Mouse (Mus musculus) liver, adult 2 months (tissue): ENCODE results near the gene Ccdc85c. TPM values are rescaled to one million over a fixed set of nuclear protein-coding genes. Genes with fewer than 3 reads are reported as not detected.
A peak's percentile ranks its signal among the peaks of the same experiment; 100 is the strongest.

Experiments
- DNase-seq: peaks from one replicate; pipeline ENCODE4 v3.0.0-alpha.2; 2011; ENCODE audit warnings: low read depth, low spot score; ENCODE audit errors: extremely low read depth
- H3K27ac ChIP-seq: fragments of 200-500 bp; replicated peaks from 2 replicates; pipeline ENCODE4 v1.5.1; 2012; ENCODE audit warnings: low read depth, mild to moderate bottlenecking, control low read depth, inconsistent platforms, low read length; ENCODE audit not compliant: insufficient read depth
- H3K27me3 ChIP-seq: fragments of 200-500 bp; 2 replicates; pipeline ENCODE4 v1.6.1; 2012; ENCODE audit warnings: mild to moderate bottlenecking, moderate library complexity, low read length, inconsistent platforms; ENCODE audit not compliant: control insufficient read depth, insufficient read depth
- H3K36me3 ChIP-seq: fragments of 200-500 bp; 2 replicates; pipeline ENCODE4 v1.6.1; 2012; ENCODE audit warnings: low read length, inconsistent platforms; ENCODE audit not compliant: control insufficient read depth, insufficient read depth
- H3K4me1 ChIP-seq: fragments of 200-500 bp; 2 replicates; pipeline ENCODE4 v1.6.1; 2011; ENCODE audit warnings: low read length; ENCODE audit not compliant: control insufficient read depth, insufficient read depth
- H3K4me3 ChIP-seq: fragments of 200-500 bp; 2 replicates; pipeline ENCODE4 v1.5.1; 2011; ENCODE audit warnings: low read depth, mild to moderate bottlenecking, control low read depth, low read length, moderate library complexity; ENCODE audit not compliant: insufficient read depth
- H3K79me2 ChIP-seq: fragments of 200-500 bp; 2 replicates; pipeline ENCODE4 v1.6.1; 2012; ENCODE audit warnings: inconsistent platforms, mild to moderate bottlenecking, low read length, moderate library complexity; ENCODE audit not compliant: control insufficient read depth, insufficient read depth
- H3K9ac ChIP-seq: fragments of 200-500 bp; 2 replicates; pipeline ENCODE4 v1.6.1; 2012; ENCODE audit warnings: low read depth, mild to moderate bottlenecking, control low read depth, inconsistent platforms, low read length
- CTCF ChIP-seq: fragments of 200-500 bp; IDR thresholded peaks from 2 replicates; pipeline ENCODE4 v1.5.1; 2011; ENCODE audit warnings: low read depth, low read length, control low read depth
- POLR2A ChIP-seq: fragments of 200-500 bp; IDR thresholded peaks from 2 replicates; pipeline ENCODE4 v1.6.1; 2011; ENCODE audit warnings: low read length, control low read depth; ENCODE audit not compliant: insufficient read depth; ENCODE audit errors: extremely low read depth
- whole genome bisulfite sequencing: fragments of 180-500 bp; shearing (Covaris S2); methylation state at CpG from one replicate; pipeline ENCODE4 v1.1.7; 2018; 5-methylcytosine and 5-hydroxymethylcytosine counted together
- polyA plus RNA-seq: library from polyadenylated mRNA; depleted of rRNA; stranded (reverse); fragments of >200 nt; gene quantifications from 2 replicates; pipeline ENCODE4 v1.2.3, GENCODE M21; 2012
- total RNA-seq: library from RNA; depleted of rRNA; stranded (reverse); fragments of >200 nt; gene quantifications from 2 replicates; pipeline ENCODE4 v1.2.3, GENCODE M21; 2014

The Ccdc85c gene
- total and polyA plus RNA-seq, 2 experiments: 4.1 to 15.2 TPM

DNA sequence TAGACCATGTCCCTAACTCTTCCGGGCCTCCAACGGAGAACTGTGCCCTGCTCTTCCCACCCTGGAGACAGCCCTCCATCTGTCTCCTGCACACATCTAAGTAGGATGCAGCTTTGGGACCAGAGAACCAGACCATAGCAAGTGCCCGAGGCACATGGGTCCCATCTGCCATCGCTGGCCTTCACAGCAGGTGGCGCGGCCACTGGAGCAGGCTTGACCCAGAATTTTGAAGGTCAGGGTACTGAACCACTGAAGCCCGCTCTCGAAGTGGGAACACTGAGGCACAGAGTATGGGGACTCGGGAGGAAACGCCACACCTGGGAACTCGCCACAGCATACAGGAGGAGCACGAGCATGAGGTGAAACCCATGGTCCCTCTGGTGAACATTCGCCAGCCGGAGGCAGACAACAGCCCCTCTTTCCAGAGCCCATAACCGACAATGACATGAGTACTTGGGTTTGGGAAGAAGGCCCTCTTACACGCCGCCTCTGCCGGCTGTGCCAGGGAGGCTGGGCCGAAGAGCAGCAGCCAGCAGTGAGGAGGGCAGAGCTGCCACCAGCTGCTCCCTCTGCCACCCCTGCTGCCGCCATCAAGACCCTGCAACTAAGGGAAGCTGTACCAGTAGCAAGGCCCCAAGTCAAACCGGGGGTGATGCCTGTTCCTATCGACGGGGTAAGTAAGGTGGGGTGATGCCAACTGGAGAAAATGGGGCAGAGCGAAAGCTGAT lies 15.7 kb downstream of the Ccdc85c start:
- H3K27ac ChIP-seq: no peak overlapping the region
- 92% methylated on average over 24 of the region's 24 CpGs for WGBS
- H3K27me3 ChIP-seq: no peaks in the 10 kb centered on the region
- H3K4me3 ChIP-seq: no peak overlapping the region
- no peak overlapping the region for H3K9ac ChIP-seq
- peaks cover 58% of the 10 kb centered on the region for H3K79me2 ChIP-seq
- TF ChIP-seq POLR2A (no peak), CTCF (no peak)
- peaks cover 20% of the 10 kb centered on the region for H3K4me1 ChIP-seq
- no peaks in the 10 kb centered on the region for H3K36me3 ChIP-seq
- no peak for DNase-seq

DNA sequence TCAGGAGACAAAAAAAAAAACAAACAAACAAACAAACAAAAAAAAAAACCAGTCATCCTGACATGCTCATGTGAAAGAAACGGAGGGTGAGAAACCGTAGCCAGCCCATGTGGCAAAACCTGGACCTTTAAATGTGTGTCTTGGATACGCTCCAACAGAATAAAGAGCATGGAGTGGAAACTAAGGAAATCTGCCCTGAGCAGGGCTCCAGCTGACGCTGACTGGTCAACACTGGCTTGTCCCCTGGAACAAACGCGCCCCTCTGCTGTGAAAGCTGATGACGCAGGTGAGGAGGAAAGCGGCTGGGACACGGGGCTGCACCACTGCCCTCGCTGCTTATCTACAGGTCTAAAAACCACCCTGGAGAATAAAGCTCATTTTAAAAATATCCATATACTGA lies 18.5 kb downstream of the Ccdc85c start:
- H3K4me1 ChIP-seq: peaks cover 27% of the 10 kb centered on the region
- TF ChIP-seq POLR2A: no peak
- peak; percentile 31; the same call in 1 of the 2 replicates for TF ChIP-seq CTCF
- DNase-seq: peak; percentile 92

DNA sequence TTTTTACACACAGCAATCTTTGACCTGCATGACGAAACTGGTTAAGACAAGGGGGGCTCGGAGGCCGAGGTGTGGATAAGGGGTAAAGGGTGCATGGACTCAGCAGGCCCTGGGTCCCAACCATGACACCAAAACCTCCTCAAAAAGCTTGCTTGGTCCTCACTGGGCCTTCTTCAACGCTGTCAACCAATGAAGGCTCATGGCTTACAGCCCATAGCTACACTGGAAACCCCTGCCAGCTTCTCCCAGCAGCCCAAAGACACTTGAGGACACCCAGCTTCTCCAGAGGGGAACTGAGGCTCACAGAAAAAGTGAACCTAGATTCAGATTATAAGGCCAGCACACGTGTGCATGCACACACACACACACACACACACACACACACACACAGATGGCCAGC lies 19.3 kb downstream of the Ccdc85c start:
- Histone ChIP-seq H3K79me2 (peaks cover 52% of the 10 kb centered on the region), H3K4me3 (no peak overlapping the region), H3K27me3 (no peaks in the 10 kb centered on the region), H3K9ac (peak overlapping the region; percentile 44), H3K36me3 (no peaks in the 10 kb centered on the region), H3K27ac (peak overlapping the region; percentile 14; the same call in 1 of the 2 replicates), H3K4me1 (peaks cover 30% of the 10 kb centered on the region)
- no peak for DNase-seq
- WGBS: 16% methylated on average over 5 of the region's 5 CpGs
- TF ChIP-seq CTCF (no peak), POLR2A (no peak)

More for the DNA sequence above, 18.5 kb downstream of the Ccdc85c start:
- Histone ChIP-seq H3K27ac (peak overlapping the region; percentile 52), H3K27me3 (no peaks in the 10 kb centered on the region), H3K9ac (no peak overlapping the region), H3K79me2 (peaks cover 56% of the 10 kb centered on the region), H3K4me3 (no peak overlapping the region), H3K36me3 (no peaks in the 10 kb centered on the region)
- 37% methylated on average over 10 of the region's 10 CpGs for WGBS

DNA sequence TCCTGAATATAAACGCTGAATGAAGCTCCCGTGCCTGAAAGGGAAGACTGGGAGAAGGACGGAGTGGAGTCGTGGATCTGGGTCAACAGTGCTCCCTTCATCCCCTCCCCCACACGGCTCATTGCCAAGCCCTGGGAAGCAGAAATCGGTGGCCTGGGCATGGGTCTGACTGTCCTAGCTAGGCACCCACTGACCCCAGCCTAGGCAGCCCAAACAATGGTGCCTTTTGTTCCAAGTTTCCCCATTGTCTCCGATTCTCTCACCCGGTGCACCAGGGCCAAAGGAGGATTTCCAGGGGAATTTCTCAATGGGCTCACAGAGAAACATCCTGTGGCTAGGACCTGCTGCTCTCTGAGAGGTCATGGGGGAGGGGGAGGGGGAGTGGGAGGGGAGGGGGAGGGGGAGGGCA lies 19.7 kb downstream of the Ccdc85c start:
- Histone ChIP-seq H3K27me3 (no peaks in the 10 kb centered on the region), H3K36me3 (no peaks in the 10 kb centered on the region), H3K4me1 (peaks cover 30% of the 10 kb centered on the region), H3K4me3 (no peak overlapping the region), H3K27ac (0 out of 2 replicates have a peak overlapping the region, but pooled peaks have one; percentile 5), H3K9ac (no peak overlapping the region), H3K79me2 (peaks cover 51% of the 10 kb centered on the region)
- WGBS: 7% methylated on average over 8 of the region's 8 CpGs
- DNase-seq: peak; percentile 57
- TF ChIP-seq POLR2A (no peak), CTCF (no peak)

DNA sequence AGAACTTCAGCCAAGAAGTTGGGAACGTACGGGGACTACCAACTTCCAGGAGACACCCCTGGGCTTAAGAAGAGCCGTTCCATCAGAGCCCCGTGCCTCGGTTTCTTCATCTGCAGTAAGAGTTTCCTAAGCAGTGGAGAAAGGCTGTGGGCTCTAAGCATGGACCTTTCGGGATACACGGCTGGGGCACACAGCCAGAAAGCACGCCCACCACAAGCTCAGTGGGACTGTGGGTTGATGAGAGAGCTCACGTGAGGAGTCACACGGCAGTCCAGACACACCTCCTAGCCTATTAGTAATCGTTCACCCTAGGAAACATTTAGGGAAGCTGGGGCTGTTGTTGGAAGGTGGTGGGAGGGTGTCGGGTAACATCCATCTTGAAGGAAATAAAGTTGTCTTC lies 22.2 kb downstream of the Ccdc85c start:
- TF ChIP-seq CTCF (no peak), POLR2A (no peak)
- Histone ChIP-seq H3K9ac (no peak overlapping the region), H3K27me3 (no peaks in the 10 kb centered on the region), H3K79me2 (peaks cover 33% of the 10 kb centered on the region; the same call in 1 of the 2 replicates), H3K27ac (no peak overlapping the region), H3K36me3 (no peaks in the 10 kb centered on the region), H3K4me1 (peaks cover 41% of the 10 kb centered on the region), H3K4me3 (no peak overlapping the region)
- 86% methylated on average over 12 of the region's 12 CpGs for WGBS
- DNase-seq: no peak

DNA sequence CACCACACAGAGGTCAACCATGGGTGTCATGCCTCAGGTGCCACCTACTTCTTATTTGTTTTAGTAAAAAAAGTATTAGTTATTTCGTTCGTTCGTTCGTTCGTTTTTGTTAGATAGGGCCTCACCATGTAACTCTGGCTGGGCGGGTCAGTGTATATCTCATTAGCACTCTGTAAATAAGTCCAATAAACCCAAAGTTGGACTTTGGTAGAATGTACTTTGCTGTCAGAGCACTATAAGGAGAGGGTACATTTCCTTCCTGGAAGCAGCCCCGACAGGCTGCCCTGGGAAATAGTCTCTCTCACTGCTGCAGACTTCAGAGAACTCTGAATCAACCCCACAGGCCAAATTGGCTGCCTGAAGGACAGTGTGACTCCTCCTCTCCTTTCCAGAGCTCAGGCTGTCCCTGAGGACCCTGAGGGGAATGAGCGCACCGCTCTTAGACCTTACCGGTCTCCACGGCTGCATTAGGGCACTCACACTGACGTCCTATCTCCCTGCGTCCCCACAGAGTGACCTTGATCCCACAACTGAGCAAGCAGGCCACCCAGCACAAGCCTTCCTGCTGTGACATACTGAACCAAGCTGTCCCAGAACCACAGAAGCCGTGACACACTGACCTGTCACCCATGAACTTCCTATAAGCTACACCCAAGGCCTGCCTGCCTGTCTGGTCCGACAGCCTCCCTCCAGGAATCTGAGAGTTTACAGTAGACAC lies 23.2 kb downstream of the Ccdc85c start:
- Histone ChIP-seq H3K27me3 (no peaks in the 10 kb centered on the region), H3K36me3 (no peaks in the 10 kb centered on the region), H3K4me3 (no peak overlapping the region), H3K9ac (no peak overlapping the region), H3K27ac (no peak overlapping the region), H3K4me1 (peaks cover 38% of the 10 kb centered on the region), H3K79me2 (peaks cover 35% of the 10 kb centered on the region; the same call in 1 of the 2 replicates)
- peak; percentile 49 for DNase-seq
- no peak for TF ChIP-seq POLR2A
- no peak for TF ChIP-seq CTCF
- 37% methylated on average over 15 of the region's 15 CpGs for WGBS
